Mouse (Mus musculus): Measurements from ENCODE around the gene Klf3.

DNA sequence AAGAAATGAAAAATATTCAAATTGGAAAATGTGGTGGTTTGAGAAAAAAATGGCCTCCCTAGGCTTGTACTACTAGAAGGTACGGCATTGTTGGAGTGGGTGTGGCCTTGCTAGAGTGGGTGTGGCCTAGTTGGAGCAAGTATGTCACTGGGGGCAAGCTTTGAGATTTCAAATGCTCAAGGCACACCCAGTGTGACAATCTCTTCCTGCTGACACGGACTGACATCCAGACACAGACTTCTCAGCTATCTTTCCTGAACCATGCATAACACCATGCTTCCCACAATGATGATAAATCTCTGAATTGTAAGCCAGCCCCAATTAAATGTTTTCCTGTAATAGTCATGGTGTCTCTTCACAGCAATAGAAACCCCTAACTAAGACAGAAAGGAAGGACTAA lies 44.1 kb downstream of the Klf3 start:
- TF ChIP-seq CTCF (IDR thresholded peaks at IDR 0.05; ENCODE audit: insufficient read depth, low read length): no peak
- TF ChIP-seq POLR2A (IDR thresholded peaks at IDR 0.05; ENCODE audit: borderline replicate concordance, extremely low read depth, low read depth, low read length): no peak
